Mouse (Mus musculus) stomach, postnatal 0 days (tissue): ENCODE results near the gene Igfbp2. TPM values are rescaled to one million over a fixed set of nuclear protein-coding genes. Genes with fewer than 3 reads are reported as not detected.

Experiments
- ATAC-seq: fragments of 200-750 bp; cut with Nextera tagmentation; 2 replicates; pipeline ENCODE4 v1.8.0; 2017; ENCODE audit not compliant: low FRiP score, low TSS enrichment
- DNase-seq: peaks from one replicate; pipeline ENCODE4 v3.0.0-alpha.2; 2016; ENCODE audit warnings: low spot score
- H3K27ac ChIP-seq: fragments of 300-500 bp; sonication (generic); replicated peaks from 2 replicates; pipeline ENCODE4 v1.5.1; 2014; ENCODE audit warnings: mild to moderate bottlenecking, control low read depth
- H3K27me3 ChIP-seq: fragments of 300-500 bp; sonication (generic); 2 replicates; pipeline ENCODE4 v1.6.1; 2014; ENCODE audit warnings: low read length; ENCODE audit not compliant: control insufficient read depth, insufficient read depth
- H3K36me3 ChIP-seq: fragments of 300-500 bp; sonication (generic); 2 replicates; pipeline ENCODE4 v1.6.1; 2014; ENCODE audit warnings: low read length, mixed read lengths; ENCODE audit not compliant: control insufficient read depth, insufficient read depth
- H3K4me1 ChIP-seq: fragments of 300-500 bp; sonication (generic); replicated peaks from 2 replicates; pipeline ENCODE4 v1.6.1; 2014; ENCODE audit warnings: antibody characterized with exemption; ENCODE audit not compliant: control insufficient read depth, insufficient read depth
- H3K4me2 ChIP-seq: fragments of 300-500 bp; sonication (generic); replicated peaks from 2 replicates; pipeline ENCODE4 v1.6.1; 2014; ENCODE audit warnings: low read depth, mild to moderate bottlenecking, control low read depth, moderate library complexity
- H3K4me3 ChIP-seq: fragments of 300-500 bp; sonication (generic); 2 replicates; pipeline ENCODE4 v1.5.1; 2014; ENCODE audit warnings: low read depth, low read length, control low read depth
- H3K9ac ChIP-seq: fragments of 300-500 bp; sonication (generic); 2 replicates; pipeline ENCODE4 v1.6.1; 2014; ENCODE audit warnings: mild to moderate bottlenecking, low read length, control low read depth, mixed read lengths
- H3K9me3 ChIP-seq: fragments of 300-500 bp; sonication (generic); 2 replicates; pipeline ENCODE4 v1.6.1; 2016; ENCODE audit warnings: low read length; ENCODE audit not compliant: control insufficient read depth
- CTCF ChIP-seq: IDR thresholded peaks from 2 replicates; pipeline ENCODE4 v1.5.1; 2016; ENCODE audit warnings: antibody characterized with exemption, low read depth, mild to moderate bottlenecking, moderate library complexity
- EP300 ChIP-seq: optimal IDR thresholded peaks from 2 replicates; pipeline ENCODE3; 2016; ENCODE audit warnings: antibody characterized with exemption
- WGBS: fragments of 180-500 bp; shearing (Covaris S2); extraction: QIAGEN DNeasy Blood & Tissue Kit; methylation state at CpG from one replicate; pipeline ENCODE4 v1.1.7; 2014; 5-methylcytosine and 5-hydroxymethylcytosine counted together
- polyA plus RNA-seq: library from polyadenylated mRNA; unstranded; fragments of >200 nt; fragmentation: Nextera tagmentation; extraction: Ambion mirVana; gene quantifications from 2 replicates; pipeline ENCODE4 v1.2.1, GENCODE M21; 2015

Gene Igfbp2
- polyA plus RNA-seq, 1 experiment from 2014 or later: 499 TPM

DNA sequence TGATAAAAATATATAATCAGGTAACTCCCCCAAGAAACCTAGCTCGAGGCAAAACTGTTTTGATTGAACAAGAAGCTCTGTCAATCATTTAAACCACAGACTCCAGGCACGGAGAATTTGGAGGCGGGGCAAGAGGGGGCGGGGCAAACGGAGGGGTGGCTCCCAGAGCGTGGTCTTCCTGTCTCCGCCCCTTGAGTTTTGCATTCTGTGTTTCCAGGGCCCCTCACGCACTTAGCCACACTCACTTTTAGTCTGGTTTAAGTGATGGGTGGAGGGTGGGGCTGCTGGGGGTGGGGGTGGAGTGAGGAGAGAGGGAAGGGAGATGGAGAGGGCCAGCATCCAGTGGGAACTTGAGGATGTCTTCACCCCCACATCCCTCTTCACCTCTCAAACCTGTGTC, 48.2 kb downstream of the Igfbp2 start:
- Histone ChIP-seq H3K36me3 (no peaks in the 10 kb centered on the region), H3K4me2 (peak overlapping the region; percentile 80), H3K27ac (peak overlapping the region; percentile 90), H3K4me3 (peak overlapping the region; percentile 65), H3K9ac (0 out of 2 replicates have a peak overlapping the region, but pooled peaks have one; percentile 77), H3K4me1 (no peaks in the 10 kb centered on the region; the same call in 1 of the 2 replicates), H3K27me3 (no peaks in the 10 kb centered on the region), H3K9me3 (no peaks in the 10 kb centered on the region)
- WGBS: 0% methylated on average over 8 of the region's 8 CpGs
- peak; percentile 43 for ATAC-seq
- DNase-seq: peak; percentile 93
- TF ChIP-seq EP300 (no peak), CTCF (no peak)

- Histone ChIP-seq H3K9ac (peak overlapping the region; percentile 77), H3K4me2 (peak overlapping the region; percentile 80), H3K4me1 (no peaks in the 10 kb centered on the region), H3K9me3 (no peaks in the 10 kb centered on the region), H3K36me3 (no peaks in the 10 kb centered on the region), H3K27ac (peak overlapping the region; percentile 90), H3K27me3 (no peaks in the 10 kb centered on the region), H3K4me3 (peak overlapping the region; percentile 65)
- DNase-seq (no peak), ATAC-seq (no peak)
- WGBS: under 1% methylated on average over 16 of the region's 16 CpGs
- no peak for TF ChIP-seq CTCF
- no peak for TF ChIP-seq EP300
Measured at GRCm38 (mm10) chr1:72873078-72873477, 48.8 kb downstream of the Igfbp2 start.

- ATAC-seq (0 out of 2 replicates have a peak, but pooled peaks have one; percentile 14), DNase-seq (peak; percentile 76)
- H3K4me3 ChIP-seq: peak overlapping the region; percentile 65
- H3K4me1 ChIP-seq: no peaks in the 10 kb centered on the region
- H3K27ac ChIP-seq: peak overlapping the region; percentile 90
- no peaks in the 10 kb centered on the region for H3K9me3 ChIP-seq
- no peak for TF ChIP-seq CTCF
- no peak for TF ChIP-seq EP300
- under 1% methylated on average over 43 of the region's 43 CpGs for WGBS
- H3K36me3 ChIP-seq: no peaks in the 10 kb centered on the region
- H3K4me2 ChIP-seq: peak overlapping the region; percentile 80
- H3K9ac ChIP-seq: peak overlapping the region; percentile 77
- no peaks in the 10 kb centered on the region for H3K27me3 ChIP-seq
Measured at GRCm38 (mm10) chr1:72873511-72874286, 49.4 kb downstream of the Igfbp2 start.

DNA sequence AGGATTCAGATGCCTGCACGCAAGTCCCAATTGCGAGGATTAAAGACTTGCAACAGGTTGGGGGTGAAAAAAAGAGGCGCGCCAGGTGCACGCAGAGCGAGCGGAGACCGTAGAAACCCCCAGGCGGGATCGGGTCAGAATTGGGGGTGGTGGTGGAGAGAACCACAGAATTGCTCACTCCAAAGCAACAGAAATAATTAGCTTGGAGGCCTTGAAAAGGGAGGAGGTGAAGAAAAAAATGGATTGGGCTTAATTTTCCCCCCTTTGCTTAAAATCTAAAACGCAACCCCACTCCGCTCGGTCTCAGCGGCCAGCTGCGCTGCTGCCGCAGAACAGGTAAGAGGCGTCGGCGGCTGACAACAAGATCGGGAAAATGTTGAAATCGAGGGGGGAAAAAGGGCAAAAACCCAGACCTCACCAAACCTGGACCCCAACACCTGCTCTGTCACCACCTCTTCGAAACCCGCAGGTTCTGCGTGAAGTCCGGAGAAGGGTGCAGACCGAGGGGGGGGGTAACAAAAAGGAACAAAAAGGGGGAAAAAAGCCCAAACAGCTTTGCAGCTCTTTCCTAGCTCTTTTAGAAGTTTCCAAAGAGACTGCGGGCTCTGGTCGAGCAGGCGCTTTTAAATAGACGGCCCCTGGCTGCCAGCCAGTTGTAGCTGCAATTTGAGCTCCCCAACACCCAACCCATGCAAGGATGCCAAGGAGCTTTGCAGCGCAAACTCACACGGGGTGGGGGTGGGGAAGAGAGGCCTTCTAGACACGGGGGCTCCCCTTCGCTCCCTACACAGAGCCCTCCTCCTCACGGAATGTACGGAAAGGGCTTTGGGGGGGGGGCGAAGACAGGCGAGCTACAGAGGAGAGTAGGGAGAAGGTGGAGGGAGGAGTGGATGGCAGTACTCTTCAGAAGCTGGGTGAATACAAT, 50.2 kb downstream of the Igfbp2 start, which contains the start of gene Igfbp5:
Gene Igfbp5 (minus strand): TSS at position 598 of the 925 bp plus-strand sequence.
- peak within 1 kb of the TSS; percentile 65 for H3K4me3 ChIP-seq
- ATAC-seq: peak; percentile 41
- H3K27ac ChIP-seq: peak within 1 kb of the TSS; percentile 90
- H3K9ac ChIP-seq: peak within 1 kb of the TSS; percentile 77
- TF ChIP-seq CTCF (no peak), EP300 (no peak)
- no peaks in the 10 kb centered on the region for H3K27me3 ChIP-seq
- no peaks in the 10 kb centered on the region for H3K36me3 ChIP-seq
- DNase-seq: peak; percentile 87
- no peaks in the 10 kb centered on the region for H3K9me3 ChIP-seq
- under 1% methylated on average over 37 of the region's 38 CpGs for WGBS
- peak within 1 kb of the TSS; percentile 80 for H3K4me2 ChIP-seq
- no peaks in the 10 kb centered on the region for H3K4me1 ChIP-seq

GRCm38 (mm10) chr1:72875708-72876107, 51.4 kb downstream of the Igfbp2 start:
- Histone ChIP-seq H3K36me3 (no peaks in the 10 kb centered on the region), H3K27ac (no peak overlapping the region), H3K4me1 (no peaks in the 10 kb centered on the region), H3K27me3 (no peaks in the 10 kb centered on the region), H3K4me2 (no peak overlapping the region), H3K4me3 (no peak overlapping the region), H3K9ac (no peak overlapping the region), H3K9me3 (no peaks in the 10 kb centered on the region)
- TF ChIP-seq CTCF (no peak), EP300 (no peak)
- ATAC-seq (no peak), DNase-seq (no peak)
- 24% methylated on average over 3 of the region's 3 CpGs for WGBS
